Mouse (Mus musculus): ENCODE measurements around the gene Mcl1.
"Not testable (repeated sequence)": the region's sequence is repeated elsewhere in the genome, so short reads cannot be mapped to it uniquely, and the experiment has no call there.

Mcl1 gene

DNA sequence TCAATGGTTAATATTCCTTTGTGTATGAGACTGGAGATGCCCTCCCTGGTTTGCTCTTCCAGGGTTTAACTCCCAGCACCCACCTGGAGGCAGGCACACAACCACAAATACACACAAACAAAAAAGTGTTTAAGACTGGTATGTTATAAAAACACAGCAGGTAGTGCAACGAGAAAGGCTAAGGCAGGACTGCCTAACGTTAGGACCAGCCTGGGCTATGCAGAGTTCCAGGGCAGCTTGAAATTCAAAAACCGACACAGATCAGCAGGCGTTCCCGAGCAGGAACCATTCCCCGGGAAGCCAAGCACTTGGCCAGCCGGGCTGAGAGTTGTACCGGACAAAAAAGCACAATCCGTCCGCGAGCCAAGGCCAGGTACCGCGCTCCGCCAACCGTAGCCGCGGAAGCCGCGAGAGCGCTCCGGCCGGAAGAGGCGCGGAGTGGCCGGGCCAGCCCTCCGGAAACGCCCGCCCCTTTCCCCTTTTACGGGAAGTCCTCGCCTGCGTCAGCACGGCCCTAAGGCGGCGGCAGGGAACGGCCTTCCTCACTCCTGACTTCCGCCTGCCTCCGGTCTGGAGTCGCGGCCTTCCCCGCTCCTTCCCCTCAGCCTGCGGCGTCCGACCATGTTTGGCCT lies at the start of gene Mcl1:
Gene Mcl1 (plus strand): TSS at position 553 of the 632 bp plus-strand sequence.
- no peaks in the 10 kb centered on the region for H3K9me3 ChIP-seq (ENCODE audit: low read length)
- peaks cover 51% of the 10 kb centered on the region for H3K36me3 ChIP-seq (ENCODE audit: insufficient read depth, low read length)
- TF ChIP-seq POU5F1 (IDR thresholded peaks at IDR 0.05; ENCODE audit: borderline replicate concordance, low read length) (no peak), CTCF (conservative IDR thresholded peaks at IDR 0.05; ENCODE audit: low read length) (no peak), NANOG (IDR thresholded peaks at IDR 0.05; ENCODE audit: borderline replicate concordance, low read length) (no peak)
- H3K4me3 ChIP-seq (replicated peaks; ENCODE audit: low read length): peak within 1 kb of the TSS; percentile 93
- peaks cover 56% of the 10 kb centered on the region for H3K4me1 ChIP-seq (replicated peaks; ENCODE audit: low read depth, low read length)
- no peaks in the 10 kb centered on the region for H3K27me3 ChIP-seq (ENCODE audit: insufficient read depth, low read length)

GRCm38 (mm10) chr3:95609195-95609594 lies 49.4 kb upstream of the Mcl1 start:
- Histone ChIP-seq H3K4me3 (replicated peaks; ENCODE audit: low read length) (no peak overlapping the region), H3K9me3 (ENCODE audit: low read length) (no peaks in the 10 kb centered on the region)
- TF ChIP-seq CTCF (conservative IDR thresholded peaks at IDR 0.05; ENCODE audit: low read length): no peak
- no peak for TF ChIP-seq NANOG (IDR thresholded peaks at IDR 0.05; ENCODE audit: borderline replicate concordance, low read length)
- TF ChIP-seq POU5F1 (IDR thresholded peaks at IDR 0.05; ENCODE audit: borderline replicate concordance, low read length): no peak

DNA sequence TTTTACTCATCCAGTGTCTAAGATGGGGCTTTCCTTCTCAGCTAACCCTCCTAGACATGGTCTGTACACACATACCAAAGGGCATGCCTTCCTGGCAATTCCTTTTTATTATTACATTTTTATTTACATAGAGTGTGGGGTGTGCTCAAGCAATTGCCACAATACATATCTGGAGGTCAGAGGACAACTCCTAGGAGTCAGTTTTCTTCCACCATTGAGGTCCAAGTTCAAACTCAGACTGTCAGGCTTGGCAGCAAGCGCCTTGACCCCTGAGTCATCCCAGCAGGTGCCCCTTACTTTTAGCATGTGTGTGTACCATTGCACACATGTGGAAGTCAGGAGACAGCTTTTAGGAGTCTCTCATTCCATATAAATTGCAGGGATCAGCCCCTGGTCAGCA lies 44.6 kb upstream of the Mcl1 start:
- Histone ChIP-seq H3K27me3 (ENCODE audit: insufficient read depth, low read length) (no peaks in the 10 kb centered on the region), H3K4me1 (replicated peaks; ENCODE audit: low read depth, low read length) (no peaks in the 10 kb centered on the region), H3K4me3 (replicated peaks; ENCODE audit: low read length) (no peak overlapping the region), H3K9me3 (ENCODE audit: low read length) (no peaks in the 10 kb centered on the region), H3K36me3 (ENCODE audit: insufficient read depth, low read length) (peaks cover 54% of the 10 kb centered on the region)
- TF ChIP-seq POU5F1 (IDR thresholded peaks at IDR 0.05; ENCODE audit: borderline replicate concordance, low read length) (no peak), CTCF (conservative IDR thresholded peaks at IDR 0.05; ENCODE audit: low read length) (no peak), NANOG (IDR thresholded peaks at IDR 0.05; ENCODE audit: borderline replicate concordance, low read length) (no peak)

More at GRCm38 (mm10) chr3:95609195-95609594, 49.4 kb upstream of the Mcl1 start:
- Histone ChIP-seq H3K4me1 (replicated peaks; ENCODE audit: low read depth, low read length) (no peaks in the 10 kb centered on the region), H3K36me3 (ENCODE audit: insufficient read depth, low read length) (peaks cover 52% of the 10 kb centered on the region), H3K27me3 (ENCODE audit: insufficient read depth, low read length) (no peaks in the 10 kb centered on the region)

DNA sequence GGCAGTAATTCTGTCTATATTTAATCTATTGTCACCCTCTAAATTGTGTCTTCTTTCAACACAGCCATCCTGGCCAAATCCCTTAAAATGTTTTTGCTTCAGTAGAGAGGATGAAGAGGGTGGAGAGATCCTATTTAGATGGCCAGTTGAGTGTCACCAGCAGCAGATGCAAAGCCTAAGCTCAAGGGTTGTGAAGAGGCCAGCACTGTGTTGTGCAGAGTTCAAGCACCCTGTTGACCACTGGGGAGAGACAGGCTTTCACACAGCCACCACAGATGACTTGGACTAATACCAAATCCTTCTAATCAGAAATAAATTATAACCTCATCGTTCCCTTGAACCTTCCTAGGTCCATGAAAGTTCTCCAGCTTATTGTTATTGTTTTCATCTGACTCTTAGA lies 40.1 kb upstream of the Mcl1 start:
- H3K9me3 ChIP-seq (ENCODE audit: low read length): no peaks in the 10 kb centered on the region
- TF ChIP-seq POU5F1 (IDR thresholded peaks at IDR 0.05; ENCODE audit: borderline replicate concordance, low read length) (no peak), CTCF (conservative IDR thresholded peaks at IDR 0.05; ENCODE audit: low read length) (no peak), NANOG (IDR thresholded peaks at IDR 0.05; ENCODE audit: borderline replicate concordance, low read length) (no peak)

DNA sequence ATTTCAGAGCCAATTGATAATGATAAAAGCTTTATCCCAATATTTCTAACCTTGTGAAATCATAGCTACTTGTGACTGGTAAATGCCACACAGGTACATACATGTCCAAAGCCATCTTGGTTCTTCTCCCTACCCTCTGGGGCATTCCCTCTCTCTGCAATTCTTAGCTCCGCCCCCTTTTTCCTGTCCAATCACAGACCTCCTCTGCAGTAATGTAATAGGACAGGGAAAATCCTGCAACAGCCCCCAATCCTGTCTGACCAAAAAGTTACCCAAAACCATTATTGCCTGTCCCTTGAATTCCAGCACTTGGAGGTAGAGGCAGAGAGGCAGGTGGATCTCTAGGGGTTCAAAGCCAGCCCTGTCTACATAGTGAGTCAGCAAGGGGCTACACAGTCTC lies 37.3 kb upstream of the Mcl1 start:
- peaks cover 33% of the 10 kb centered on the region for H3K36me3 ChIP-seq (ENCODE audit: insufficient read depth, low read length)
- peaks cover 36% of the 10 kb centered on the region for H3K4me1 ChIP-seq (replicated peaks; ENCODE audit: low read depth, low read length)
- H3K9me3 ChIP-seq (ENCODE audit: low read length): no peaks in the 10 kb centered on the region
- H3K4me3 ChIP-seq (replicated peaks; ENCODE audit: low read length): no peak overlapping the region
- no peaks in the 10 kb centered on the region for H3K27me3 ChIP-seq (ENCODE audit: insufficient read depth, low read length)
- TF ChIP-seq CTCF (conservative IDR thresholded peaks at IDR 0.05; ENCODE audit: low read length): no peak
- no peak for TF ChIP-seq POU5F1 (IDR thresholded peaks at IDR 0.05; ENCODE audit: borderline replicate concordance, low read length)
- no peak for TF ChIP-seq NANOG (IDR thresholded peaks at IDR 0.05; ENCODE audit: borderline replicate concordance, low read length)

More for the DNA sequence above, 40.1 kb upstream of the Mcl1 start:
- Histone ChIP-seq H3K4me3 (replicated peaks; ENCODE audit: low read length) (no peak overlapping the region), H3K4me1 (replicated peaks; ENCODE audit: low read depth, low read length) (peaks cover 21% of the 10 kb centered on the region), H3K27me3 (ENCODE audit: insufficient read depth, low read length) (no peaks in the 10 kb centered on the region), H3K36me3 (ENCODE audit: insufficient read depth, low read length) (peaks cover 42% of the 10 kb centered on the region)

GRCm38 (mm10) chr3:95622421-95622820 lies 36.2 kb upstream of the Mcl1 start:
- Histone ChIP-seq H3K36me3 (ENCODE audit: insufficient read depth, low read length) (peaks cover 34% of the 10 kb centered on the region), H3K4me1 (replicated peaks; ENCODE audit: low read depth, low read length) (peaks cover 48% of the 10 kb centered on the region), H3K4me3 (replicated peaks; ENCODE audit: low read length) (peak overlapping the region; percentile 32)
- not testable (repeated sequence) for H3K27me3 ChIP-seq (ENCODE audit: insufficient read depth, low read length); H3K9me3 ChIP-seq (ENCODE audit: low read length)

GRCm38 (mm10) chr3:95623551-95623950 lies 35.0 kb upstream of the Mcl1 start:
- peak overlapping the region; percentile 17; the same call in 1 of the 2 replicates for H3K4me3 ChIP-seq (replicated peaks; ENCODE audit: low read length)
- no peaks in the 10 kb centered on the region for H3K9me3 ChIP-seq (ENCODE audit: low read length)
- peaks cover 58% of the 10 kb centered on the region for H3K4me1 ChIP-seq (replicated peaks; ENCODE audit: low read depth, low read length)
- peaks cover 34% of the 10 kb centered on the region for H3K36me3 ChIP-seq (ENCODE audit: insufficient read depth, low read length)
- no peak for TF ChIP-seq NANOG (IDR thresholded peaks at IDR 0.05; ENCODE audit: borderline replicate concordance, low read length)
- TF ChIP-seq POU5F1 (IDR thresholded peaks at IDR 0.05; ENCODE audit: borderline replicate concordance, low read length): no peak
- TF ChIP-seq CTCF (conservative IDR thresholded peaks at IDR 0.05; ENCODE audit: low read length): no peak
- H3K27me3 ChIP-seq (ENCODE audit: insufficient read depth, low read length): no peaks in the 10 kb centered on the region

GRCm38 (mm10) chr3:95623991-95624515 lies 34.5 kb upstream of the Mcl1 start:
- not testable (repeated sequence) for H3K9me3 ChIP-seq (ENCODE audit: low read length); H3K27me3 ChIP-seq (ENCODE audit: insufficient read depth, low read length)
- Histone ChIP-seq H3K4me1 (replicated peaks; ENCODE audit: low read depth, low read length) (peaks cover 63% of the 10 kb centered on the region), H3K4me3 (replicated peaks; ENCODE audit: low read length) (peak overlapping the region; percentile 90), H3K36me3 (ENCODE audit: insufficient read depth, low read length) (peaks cover 37% of the 10 kb centered on the region)

Measured in E14TG2a.4 (cell line).